Mouse (Mus musculus): Measurements from ENCODE around the gene Atp2a2. TPM values are rescaled to one million over a fixed set of nuclear protein-coding genes. Genes with fewer than 3 reads are reported as not detected.

Atp2a2 gene
- polyA plus RNA-seq, 1 experiment from 2014 or later = 52.6 TPM

GRCm38 (mm10) chr5:122507396-122507795, 5.4 kb upstream of the Atp2a2 start:
- no peaks in the 10 kb centered on the region for H3K27me3 ChIP-seq (replicated peaks; ENCODE audit: control insufficient read depth, insufficient read depth, low read length)
- no peaks in the 10 kb centered on the region for H3K36me3 ChIP-seq (ENCODE audit: control insufficient read depth, insufficient read depth, low read length)
- DNase-seq (ENCODE audit: low spot score) (no peak), ATAC-seq (ENCODE audit: low read depth) (no peak)
- no peak overlapping the region for H3K4me2 ChIP-seq (ENCODE audit: low read depth, low read length)
- no peak overlapping the region for H3K27ac ChIP-seq (replicated peaks; ENCODE audit: low read depth, low read length)
- no peak overlapping the region for H3K9ac ChIP-seq (ENCODE audit: low read depth, low read length)
- H3K4me3 ChIP-seq (ENCODE audit: low read depth, low read length) = no peak overlapping the region
- H3K4me1 ChIP-seq (ENCODE audit: control insufficient read depth, insufficient read depth, low read length) = peaks cover 26% of the 10 kb centered on the region
- H3K9me3 ChIP-seq (ENCODE audit: control insufficient read depth, low read length) = no peaks in the 10 kb centered on the region

GRCm38 (mm10) chr5:122506462-122506861, 4.4 kb upstream of the Atp2a2 start:
- no peak overlapping the region for H3K9ac ChIP-seq (ENCODE audit: low read depth, low read length)
- H3K36me3 ChIP-seq (ENCODE audit: control insufficient read depth, insufficient read depth, low read length) = no peaks in the 10 kb centered on the region
- DNase-seq (ENCODE audit: low spot score) (no peak), ATAC-seq (ENCODE audit: low read depth) (no peak)
- 84% methylated on average over 3 of the region's 3 CpGs for WGBS
- H3K27me3 ChIP-seq (replicated peaks; ENCODE audit: control insufficient read depth, insufficient read depth, low read length) = no peaks in the 10 kb centered on the region
- peaks cover 19% of the 10 kb centered on the region for H3K4me1 ChIP-seq (ENCODE audit: control insufficient read depth, insufficient read depth, low read length)
- no peaks in the 10 kb centered on the region for H3K9me3 ChIP-seq (ENCODE audit: control insufficient read depth, low read length)
- H3K4me2 ChIP-seq (ENCODE audit: low read depth, low read length) = no peak overlapping the region
- H3K27ac ChIP-seq (replicated peaks; ENCODE audit: low read depth, low read length) = no peak overlapping the region
- no peak overlapping the region for H3K4me3 ChIP-seq (ENCODE audit: low read depth, low read length)

GRCm38 (mm10) chr5:122505554-122505953, 3.5 kb upstream of the Atp2a2 start:
- ATAC-seq (ENCODE audit: low read depth) (no peak), DNase-seq (ENCODE audit: low spot score) (no peak)
- no peak overlapping the region for H3K4me3 ChIP-seq (ENCODE audit: low read depth, low read length)
- WGBS = 76% methylated on average over 5 of the region's 5 CpGs
- H3K27me3 ChIP-seq (replicated peaks; ENCODE audit: control insufficient read depth, insufficient read depth, low read length) = no peaks in the 10 kb centered on the region
- no peak overlapping the region for H3K9ac ChIP-seq (ENCODE audit: low read depth, low read length)
- H3K9me3 ChIP-seq (ENCODE audit: control insufficient read depth, low read length) = no peaks in the 10 kb centered on the region
- H3K4me2 ChIP-seq (ENCODE audit: low read depth, low read length) = no peak overlapping the region
- no peak overlapping the region for H3K27ac ChIP-seq (replicated peaks; ENCODE audit: low read depth, low read length)
- H3K4me1 ChIP-seq (ENCODE audit: control insufficient read depth, insufficient read depth, low read length) = peaks cover 13% of the 10 kb centered on the region
- H3K36me3 ChIP-seq (ENCODE audit: control insufficient read depth, insufficient read depth, low read length) = no peaks in the 10 kb centered on the region

GRCm38 (mm10) chr5:122503760-122504119, 1.7 kb upstream of the Atp2a2 start:
- ATAC-seq (ENCODE audit: low read depth) = no peak
- 26% methylated on average over 4 of the region's 4 CpGs for WGBS
- Histone ChIP-seq H3K9ac (ENCODE audit: low read depth, low read length) (no peak overlapping the region), H3K4me2 (ENCODE audit: low read depth, low read length) (peak overlapping the region; percentile 75; the same call in 1 of the 2 replicates), H3K4me1 (ENCODE audit: control insufficient read depth, insufficient read depth, low read length) (peaks cover 22% of the 10 kb centered on the region), H3K27ac (replicated peaks; ENCODE audit: low read depth, low read length) (no peak overlapping the region), H3K9me3 (ENCODE audit: control insufficient read depth, low read length) (no peaks in the 10 kb centered on the region), H3K27me3 (replicated peaks; ENCODE audit: control insufficient read depth, insufficient read depth, low read length) (no peaks in the 10 kb centered on the region), H3K4me3 (ENCODE audit: low read depth, low read length) (no peak overlapping the region), H3K36me3 (ENCODE audit: control insufficient read depth, insufficient read depth, low read length) (peaks cover 12% of the 10 kb centered on the region)
- no peak for DNase-seq (ENCODE audit: low spot score)

- Histone ChIP-seq H3K4me3 (ENCODE audit: low read depth, low read length) (peak overlapping the region; percentile 97), H3K9me3 (ENCODE audit: control insufficient read depth, low read length) (no peaks in the 10 kb centered on the region), H3K27me3 (replicated peaks; ENCODE audit: control insufficient read depth, insufficient read depth, low read length) (no peaks in the 10 kb centered on the region), H3K36me3 (ENCODE audit: control insufficient read depth, insufficient read depth, low read length) (peaks cover 16% of the 10 kb centered on the region), H3K27ac (replicated peaks; ENCODE audit: low read depth, low read length) (peak overlapping the region; percentile 90), H3K4me2 (ENCODE audit: low read depth, low read length) (peak overlapping the region; percentile 75), H3K4me1 (ENCODE audit: control insufficient read depth, insufficient read depth, low read length) (peaks cover 26% of the 10 kb centered on the region), H3K9ac (ENCODE audit: low read depth, low read length) (peak overlapping the region; percentile 87)
- WGBS = 30% methylated on average over 15 of the region's 15 CpGs
- DNase-seq (ENCODE audit: low spot score) = peak; percentile 32
- no peak for ATAC-seq (ENCODE audit: low read depth)
Observed at GRCm38 (mm10) chr5:122503015-122503759, 1.2 kb upstream of the Atp2a2 start.

- H3K27me3 ChIP-seq (replicated peaks; ENCODE audit: control insufficient read depth, insufficient read depth, low read length) = no peaks in the 10 kb centered on the region
- H3K27ac ChIP-seq (replicated peaks; ENCODE audit: low read depth, low read length) = peak overlapping the region; percentile 99
- DNase-seq (ENCODE audit: low spot score) (peak; percentile 34), ATAC-seq (ENCODE audit: low read depth) (peak; percentile 45)
- under 1% methylated on average over 55 of the region's 113 CpGs for WGBS
- no peaks in the 10 kb centered on the region for H3K9me3 ChIP-seq (ENCODE audit: control insufficient read depth, low read length)
- peak overlapping the region; percentile 97 for H3K4me3 ChIP-seq (ENCODE audit: low read depth, low read length)
- H3K4me2 ChIP-seq (ENCODE audit: low read depth, low read length) = peak overlapping the region; percentile 75
- H3K4me1 ChIP-seq (ENCODE audit: control insufficient read depth, insufficient read depth, low read length) = peaks cover 28% of the 10 kb centered on the region
- peak overlapping the region; percentile 99 for H3K9ac ChIP-seq (ENCODE audit: low read depth, low read length)
- H3K36me3 ChIP-seq (ENCODE audit: control insufficient read depth, insufficient read depth, low read length) = peaks cover 26% of the 10 kb centered on the region
Observed at GRCm38 (mm10) chr5:122501101-122502076, 636 bp downstream of the Atp2a2 start.

GRCm38 (mm10) chr5:122500563-122500962, 1.5 kb downstream of the Atp2a2 start:
- ATAC-seq (ENCODE audit: low read depth) (no peak), DNase-seq (ENCODE audit: low spot score) (no peak)
- Histone ChIP-seq H3K4me3 (ENCODE audit: low read depth, low read length) (peak overlapping the region; percentile 97), H3K9me3 (ENCODE audit: control insufficient read depth, low read length) (no peaks in the 10 kb centered on the region), H3K36me3 (ENCODE audit: control insufficient read depth, insufficient read depth, low read length) (peaks cover 34% of the 10 kb centered on the region), H3K9ac (ENCODE audit: low read depth, low read length) (peak overlapping the region; percentile 99), H3K4me2 (ENCODE audit: low read depth, low read length) (peak overlapping the region; percentile 75), H3K27me3 (replicated peaks; ENCODE audit: control insufficient read depth, insufficient read depth, low read length) (no peaks in the 10 kb centered on the region), H3K4me1 (ENCODE audit: control insufficient read depth, insufficient read depth, low read length) (peaks cover 28% of the 10 kb centered on the region), H3K27ac (replicated peaks; ENCODE audit: low read depth, low read length) (0 out of 2 replicates have a peak overlapping the region, but pooled peaks have one; percentile 99)
- 25% methylated on average over 5 of the region's 5 CpGs for WGBS

GRCm38 (mm10) chr5:122500141-122500540, 1.9 kb downstream of the Atp2a2 start:
- Histone ChIP-seq H3K9me3 (ENCODE audit: control insufficient read depth, low read length) (no peaks in the 10 kb centered on the region), H3K4me2 (ENCODE audit: low read depth, low read length) (peak overlapping the region; percentile 75), H3K9ac (ENCODE audit: low read depth, low read length) (peak overlapping the region; percentile 99), H3K4me3 (ENCODE audit: low read depth, low read length) (peak overlapping the region; percentile 97), H3K27ac (replicated peaks; ENCODE audit: low read depth, low read length) (no peak overlapping the region), H3K27me3 (replicated peaks; ENCODE audit: control insufficient read depth, insufficient read depth, low read length) (no peaks in the 10 kb centered on the region), H3K36me3 (ENCODE audit: control insufficient read depth, insufficient read depth, low read length) (peaks cover 34% of the 10 kb centered on the region), H3K4me1 (ENCODE audit: control insufficient read depth, insufficient read depth, low read length) (peaks cover 28% of the 10 kb centered on the region)
- no peak for ATAC-seq (ENCODE audit: low read depth)
- WGBS = 46% methylated on average over 4 of the region's 4 CpGs
- DNase-seq (ENCODE audit: low spot score) = no peak

Data from embryonic facial prominence, embryonic 14.5 days (tissue).